Mouse (Mus musculus): ENCODE measurements around the gene Oas1f.
"Not testable (repeated sequence)": the region's sequence is repeated elsewhere in the genome, so short reads cannot be mapped to it uniquely, and the experiment has no call there.

GRCm38 (mm10) chr5:120891566-120892242 lies 44.5 kb downstream of the Oas1f start:
- not testable (repeated sequence) for TF ChIP-seq POLR2A, CTCF (IDR thresholded peaks at IDR 0.05; ENCODE audit: insufficient read depth, low read depth, low read length)
